Mouse (Mus musculus) liver, adult 2 months (tissue): Measurements from ENCODE around the gene Soga1.

Source experiments
- CTCF ChIP-seq: fragments of 200-500 bp; IDR thresholded peaks from 2 replicates; pipeline ENCODE4 v1.5.1; 2011; ENCODE audit warnings: low read depth, low read length, control low read depth
- POLR2A ChIP-seq: fragments of 200-500 bp; IDR thresholded peaks from 2 replicates; pipeline ENCODE4 v1.6.1; 2011; ENCODE audit warnings: low read length, control low read depth; ENCODE audit not compliant: insufficient read depth; ENCODE audit errors: extremely low read depth

DNA sequence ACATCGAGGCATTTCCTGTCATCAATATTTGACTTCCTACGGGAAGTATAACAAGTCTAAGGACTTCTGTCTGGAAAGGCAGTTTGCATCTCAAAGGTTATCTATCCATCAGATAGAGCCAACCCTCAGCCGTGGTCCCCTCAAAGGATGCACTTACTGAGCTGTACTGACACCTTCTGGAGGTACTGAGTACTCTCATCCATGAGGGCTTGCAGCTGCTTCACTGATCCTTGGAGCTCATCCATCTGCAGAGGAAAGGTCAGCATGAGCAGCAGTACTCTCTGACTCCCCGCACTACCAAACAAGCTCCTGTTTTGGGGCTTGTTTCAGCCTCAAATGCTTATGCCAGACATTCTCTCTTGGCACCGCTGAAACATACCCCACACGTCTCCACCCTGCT, 82.5 kb downstream of the Soga1 start:
- TF ChIP-seq POLR2A = no peak
- peak; percentile 60 for TF ChIP-seq CTCF
